Mouse (Mus musculus): Measurements from ENCODE around the gene Zdhhc14.
"Not testable (repeated sequence)": the region's sequence is repeated elsewhere in the genome, so short reads cannot be mapped to it uniquely, and the experiment has no call there.

The Zdhhc14 gene

DNA sequence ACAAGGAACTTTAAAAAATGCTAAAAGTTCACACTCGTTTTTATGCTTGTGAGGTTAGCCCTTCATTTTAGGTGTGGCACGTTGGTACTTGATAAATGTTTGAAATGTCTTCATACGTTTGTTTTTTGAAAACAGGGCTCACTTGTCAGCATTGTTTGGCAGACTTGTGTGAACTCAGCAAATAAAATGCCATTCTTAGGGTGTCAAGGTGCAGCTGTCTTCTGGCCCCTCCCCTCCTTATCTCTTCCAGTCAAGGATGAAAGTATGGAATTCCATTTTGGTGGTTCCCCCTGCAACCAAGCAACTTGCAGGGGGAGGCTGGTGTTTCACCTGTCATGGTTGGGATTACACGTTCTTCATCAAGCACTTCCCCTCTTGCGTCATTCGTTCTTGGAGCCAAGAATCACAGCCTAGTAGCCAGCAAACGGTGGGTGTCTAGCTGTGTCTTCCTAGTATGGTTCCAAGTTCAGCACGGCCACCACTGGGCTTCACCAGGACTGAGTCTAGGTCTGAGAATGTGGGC lies 108.2 kb downstream of the Zdhhc14 start:
- no peak for DNase-seq (ENCODE audit: low spot score in 2 of 2)

DNA sequence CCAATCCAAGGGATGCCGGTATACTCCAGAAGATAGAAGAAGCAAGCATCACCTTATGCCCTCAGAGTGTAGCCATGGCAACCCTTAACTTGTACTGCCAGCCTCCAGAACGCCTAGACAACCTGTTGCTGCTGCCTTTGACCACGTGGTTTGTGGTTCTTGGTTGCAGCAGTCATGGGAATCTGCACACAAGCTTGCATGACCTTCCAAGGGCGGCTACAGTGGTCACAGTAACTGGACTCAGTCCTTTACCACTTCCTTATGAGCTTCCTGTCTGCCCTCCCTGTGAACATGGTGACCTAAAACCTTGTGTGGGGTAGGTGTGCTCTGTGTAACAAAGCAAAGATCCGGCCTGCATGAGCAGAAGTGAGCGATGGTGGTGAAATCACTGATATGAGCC lies 109.6 kb downstream of the Zdhhc14 start:
- no peak for DNase-seq (ENCODE audit: low spot score in 2 of 2)

DNA sequence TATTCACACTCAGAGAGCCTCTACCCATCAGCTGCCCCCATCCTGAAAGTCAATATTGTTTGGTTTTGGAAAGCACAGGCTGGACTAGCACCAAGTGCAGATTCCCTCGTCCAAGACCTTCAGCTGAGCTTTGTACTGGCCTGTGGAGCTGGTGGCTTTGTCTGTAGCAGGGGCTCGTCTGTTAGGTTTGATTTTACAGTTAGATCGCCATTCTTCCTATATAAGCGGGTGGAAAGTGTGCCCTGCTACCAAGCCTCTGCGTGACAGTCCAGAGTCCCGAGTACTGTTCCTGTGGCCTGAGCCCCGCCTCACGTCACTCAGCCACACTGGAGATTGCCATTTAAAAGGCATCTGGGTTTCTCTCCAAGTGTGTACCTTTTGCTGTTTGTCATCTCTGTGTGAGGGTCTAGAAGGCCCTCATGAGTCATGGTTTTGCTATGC lies 113.8 kb downstream of the Zdhhc14 start:
- DNase-seq (ENCODE audit: low spot score in 2 of 2): no peak

DNA sequence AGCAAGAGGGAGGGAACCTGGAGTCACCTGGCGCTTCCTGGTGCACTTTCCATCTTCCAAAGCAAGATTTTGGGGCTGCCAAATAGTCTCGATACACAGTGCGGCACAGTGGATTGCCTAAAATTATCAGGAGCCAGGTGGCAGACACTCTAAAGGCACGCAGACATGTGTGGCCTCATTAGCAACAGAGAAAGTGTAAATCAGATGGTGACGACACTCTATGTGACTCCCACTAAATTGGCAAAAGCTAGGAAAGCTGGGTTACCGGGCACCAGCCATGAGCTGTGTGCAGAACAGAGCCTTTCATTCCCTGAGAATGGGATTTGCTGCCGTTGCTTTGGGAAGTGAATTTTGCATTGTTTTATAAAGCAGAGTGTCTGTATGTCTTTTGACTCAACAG lies 115.0 kb downstream of the Zdhhc14 start:
- no peak for DNase-seq (ENCODE audit: low spot score in 2 of 2)

DNA sequence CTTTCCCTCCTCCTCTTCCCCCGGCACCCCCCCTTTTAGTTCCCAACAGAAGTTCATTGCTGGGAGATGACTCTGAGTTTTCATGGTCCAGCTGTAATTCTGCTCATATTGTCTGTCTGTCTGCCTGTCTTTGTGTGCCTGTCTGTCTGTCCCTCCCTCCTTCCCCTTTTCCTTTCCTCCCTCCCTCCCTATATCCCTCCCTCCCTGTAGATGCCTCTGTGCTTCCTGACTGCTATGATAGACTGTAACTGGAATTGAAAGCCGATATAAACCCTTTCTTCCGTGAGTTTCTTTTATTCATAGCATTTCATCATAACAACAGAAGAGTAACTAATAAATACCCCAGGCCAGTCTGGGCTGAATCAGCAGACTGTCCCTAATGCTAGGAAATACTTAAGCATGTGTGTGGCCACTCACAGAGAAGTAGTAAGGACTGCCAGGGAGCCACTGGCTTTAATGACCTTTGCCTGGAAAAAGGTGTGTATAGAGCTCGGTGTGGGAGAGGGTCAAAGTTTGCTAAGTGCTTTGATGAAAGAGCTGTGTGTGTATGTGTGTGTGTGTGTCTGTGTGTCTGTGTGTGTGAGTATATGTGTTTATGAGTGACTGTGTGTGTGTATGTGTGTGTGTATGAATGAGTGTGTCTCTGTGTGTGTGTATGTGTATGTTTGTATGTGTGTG lies 117.7 kb downstream of the Zdhhc14 start:
- no peak for DNase-seq (ENCODE audit: low spot score in 2 of 2)

DNA sequence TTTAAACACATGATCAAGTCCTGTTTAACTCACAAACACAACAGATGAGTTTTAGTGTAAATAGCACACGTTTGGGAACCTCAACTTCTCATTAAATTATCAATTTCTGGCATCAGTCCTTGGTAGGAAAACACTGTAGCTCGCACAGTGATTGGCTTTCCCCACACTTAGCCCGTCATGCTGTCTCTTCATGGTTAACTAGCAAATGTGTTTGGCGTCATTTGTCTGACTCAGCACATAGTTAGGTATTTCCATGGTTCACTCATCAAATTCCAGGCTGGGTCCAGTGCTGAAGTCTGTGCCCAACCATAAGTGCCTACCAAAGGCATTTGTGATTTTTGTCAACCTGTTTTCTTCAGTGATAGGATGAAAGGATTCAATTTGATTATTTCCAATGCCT lies 119.9 kb downstream of the Zdhhc14 start:
- DNase-seq (ENCODE audit: low spot score in 2 of 2): no peak

DNA sequence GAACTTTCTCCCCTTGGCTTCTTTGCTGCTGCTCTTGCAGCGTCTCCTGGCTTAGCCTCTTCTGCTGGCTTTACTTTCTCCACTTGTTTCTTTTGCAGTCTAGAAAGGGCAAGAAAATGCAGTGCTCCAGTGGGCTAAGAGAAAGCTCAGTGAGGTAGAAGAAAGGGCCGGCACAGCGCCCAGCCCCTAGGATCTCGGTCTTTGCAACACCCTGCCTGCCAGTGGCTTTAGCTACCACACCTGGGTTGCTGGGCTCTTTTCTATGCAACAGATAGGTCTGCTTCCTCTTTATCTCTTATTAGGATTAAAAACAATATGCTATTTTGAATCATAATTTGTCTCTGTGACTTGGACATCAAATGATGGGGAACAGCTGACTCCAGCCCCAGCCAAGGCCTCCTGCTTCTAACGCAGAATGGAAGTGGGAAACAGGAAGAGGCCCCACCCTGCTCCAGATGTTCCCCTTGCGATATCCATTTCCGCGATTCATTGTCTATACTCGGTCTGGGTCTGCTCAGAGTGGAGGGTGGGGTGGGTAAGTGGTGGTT lies 122.5 kb downstream of the Zdhhc14 start:
- DNase-seq (ENCODE audit: low spot score in 2 of 2): no peak

DNA sequence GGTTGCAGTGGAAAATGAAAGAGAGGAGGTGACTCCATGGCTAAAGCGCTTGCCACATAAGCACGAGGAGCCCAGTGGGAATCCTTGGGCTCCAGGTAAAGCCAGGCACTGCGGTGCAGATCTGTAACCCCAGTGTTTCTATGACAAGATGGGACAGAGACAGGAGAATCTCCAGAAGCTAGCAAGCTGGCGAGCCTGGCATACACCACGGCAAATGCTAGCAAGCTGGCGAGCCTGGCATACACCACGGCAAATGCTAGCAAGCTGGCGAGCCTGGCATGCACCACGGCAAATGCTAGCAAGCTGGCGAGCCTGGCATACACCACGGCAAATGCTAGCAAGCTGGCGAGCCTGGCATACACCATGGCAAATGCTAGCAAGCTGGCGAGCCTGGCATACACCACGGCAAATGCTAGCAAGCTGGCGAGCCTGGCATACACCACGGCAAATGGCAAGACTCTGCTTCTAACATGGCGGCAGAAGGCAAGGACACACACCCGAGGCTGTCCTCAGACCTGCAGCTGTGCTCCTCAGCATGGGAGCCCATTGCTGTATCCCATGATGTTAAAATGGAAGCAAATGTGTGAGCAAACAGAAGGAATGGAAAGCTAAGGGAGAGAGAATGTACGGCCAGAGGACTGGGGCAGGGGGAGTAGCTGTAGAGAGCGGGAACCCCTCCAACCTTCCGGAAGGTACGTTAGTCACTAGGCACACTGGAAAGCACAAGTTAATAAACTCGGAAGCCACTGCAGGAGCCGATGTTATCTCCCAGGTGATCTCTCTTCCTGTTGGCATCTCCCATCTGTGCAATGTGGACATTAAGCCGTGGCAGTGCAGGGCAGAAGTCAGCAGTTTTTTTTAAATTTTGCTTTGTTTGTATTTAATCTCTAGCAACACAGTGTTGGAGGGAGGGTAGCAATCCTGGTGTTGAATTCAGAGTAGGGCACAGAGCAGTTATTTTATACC lies 129.6 kb downstream of the Zdhhc14 start:
- DNase-seq (ENCODE audit: low spot score in 2 of 2): no peak

DNA sequence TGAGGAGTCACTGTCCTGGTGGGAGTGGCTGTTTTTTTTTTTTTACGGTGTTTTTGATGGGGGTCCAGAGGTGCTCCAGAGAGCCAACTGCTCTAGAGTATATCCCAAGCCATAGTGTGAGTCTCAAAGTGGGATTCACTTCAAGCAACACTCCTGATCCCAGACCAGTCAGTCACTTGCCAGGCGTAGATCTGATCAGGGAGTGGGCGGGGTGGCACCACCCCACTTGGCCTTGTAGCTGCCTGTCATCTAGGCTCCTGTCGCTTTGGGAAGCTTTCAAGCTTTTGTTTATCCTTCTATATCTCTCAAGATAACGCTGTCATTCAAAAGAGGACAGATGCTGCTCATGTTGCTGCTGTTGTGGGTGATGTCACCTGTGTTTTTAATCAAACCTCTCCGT lies 130.4 kb downstream of the Zdhhc14 start:
- no peak for DNase-seq (ENCODE audit: low spot score in 2 of 2)

DNA sequence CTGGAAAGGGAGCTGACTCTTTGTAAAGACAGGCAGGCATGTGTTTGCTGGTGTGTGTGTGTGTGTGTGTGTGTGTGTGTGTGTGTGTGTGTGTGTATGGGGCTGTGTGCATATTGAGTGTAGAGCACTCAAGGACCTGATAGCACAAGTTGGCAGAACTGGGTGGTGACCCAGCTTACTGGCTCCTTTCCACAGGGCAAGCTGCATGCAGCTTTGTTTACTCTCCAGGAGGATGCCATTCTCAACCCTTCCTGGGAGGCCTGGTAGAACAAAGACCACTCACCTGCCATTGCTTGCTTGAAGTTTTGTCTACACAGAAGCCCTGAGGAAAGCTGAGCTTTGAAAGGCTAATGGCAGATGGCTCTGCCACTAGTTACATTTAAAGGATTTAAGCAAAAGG lies 130.8 kb downstream of the Zdhhc14 start:
- DNase-seq (ENCODE audit: low spot score in 2 of 2): no peak

DNA sequence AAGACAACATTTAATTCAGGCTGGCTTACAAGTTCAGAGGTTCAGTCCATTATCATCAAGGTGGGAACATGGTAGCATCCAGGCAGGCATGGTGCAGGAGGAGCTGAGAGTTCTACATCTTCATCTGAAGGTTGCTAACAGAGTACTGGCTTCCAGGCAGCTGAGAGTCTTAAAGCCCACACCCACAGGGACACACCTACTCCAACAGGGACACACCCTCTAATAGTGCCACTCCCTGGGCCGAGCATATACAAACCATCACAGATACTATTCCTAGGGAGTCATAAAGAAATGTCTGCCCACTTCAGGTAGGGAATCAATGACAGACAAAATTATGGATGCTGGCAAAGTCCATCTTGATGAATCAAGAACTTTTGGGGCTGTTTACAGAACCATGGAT lies 132.5 kb downstream of the Zdhhc14 start:
- DNase-seq (ENCODE audit: low spot score in 2 of 2): not testable (repeated sequence)

DNA sequence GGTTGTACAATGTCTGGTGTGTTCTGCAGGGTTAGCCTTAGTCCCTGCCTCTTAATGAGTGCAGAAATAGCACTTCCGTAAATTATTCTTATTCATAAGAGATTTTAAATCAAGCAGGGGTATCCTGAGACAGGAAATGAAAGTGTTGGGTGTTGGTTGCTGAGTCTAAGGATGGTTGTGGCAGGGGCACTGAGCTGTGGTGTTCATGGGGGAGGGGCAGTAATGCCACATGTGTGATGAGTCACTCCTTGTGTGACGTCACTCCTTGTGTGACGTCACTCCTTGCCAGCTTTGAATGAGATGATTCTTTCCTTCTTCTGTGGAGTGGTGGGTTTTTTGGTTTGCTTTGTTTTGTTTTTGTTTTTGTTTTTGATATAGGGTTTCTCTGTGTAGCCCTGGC lies 134.0 kb downstream of the Zdhhc14 start:
- DNase-seq (ENCODE audit: low spot score in 2 of 2): no peak

DNA sequence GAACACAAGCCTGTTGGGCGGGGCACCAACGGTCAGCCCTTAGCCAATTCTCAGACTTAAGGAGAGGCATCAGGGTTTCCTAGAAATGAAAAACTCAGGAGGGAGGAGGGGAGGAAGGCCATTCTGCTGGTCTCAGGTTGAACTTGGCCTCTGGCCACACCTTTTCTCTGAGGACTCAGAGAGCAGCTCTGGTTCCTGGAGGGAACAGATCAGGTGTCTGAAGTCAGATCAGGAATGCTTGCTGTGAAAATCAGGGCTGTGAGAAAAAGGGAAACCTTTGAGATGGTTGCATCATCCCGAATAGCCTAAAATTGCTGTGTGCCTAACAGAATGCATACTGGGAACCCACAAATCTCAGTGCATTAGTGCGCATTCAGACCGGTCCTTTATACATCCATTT lies 135.3 kb downstream of the Zdhhc14 start:
- no peak for DNase-seq (ENCODE audit: low spot score in 2 of 2)

DNA sequence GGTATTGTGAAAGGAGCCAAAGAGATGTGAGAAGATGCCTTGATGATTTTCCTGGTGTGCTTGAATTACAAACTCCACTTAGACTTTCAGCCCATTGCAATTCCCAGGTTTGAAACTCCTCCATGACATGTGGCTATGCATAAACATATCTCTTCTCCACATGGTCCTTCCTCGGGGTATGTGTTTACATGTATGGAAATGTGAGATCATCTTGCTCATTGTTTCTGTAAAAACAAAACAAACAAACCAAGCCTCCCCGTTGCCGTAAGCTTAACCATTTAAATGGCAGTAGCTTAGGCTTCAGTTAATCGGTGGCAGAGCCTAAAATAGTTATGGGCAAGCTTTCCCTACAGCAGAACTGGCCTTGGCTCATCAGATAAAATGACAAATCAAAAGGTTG lies 137.3 kb downstream of the Zdhhc14 start:
- DNase-seq (ENCODE audit: low spot score in 2 of 2): no peak

DNA sequence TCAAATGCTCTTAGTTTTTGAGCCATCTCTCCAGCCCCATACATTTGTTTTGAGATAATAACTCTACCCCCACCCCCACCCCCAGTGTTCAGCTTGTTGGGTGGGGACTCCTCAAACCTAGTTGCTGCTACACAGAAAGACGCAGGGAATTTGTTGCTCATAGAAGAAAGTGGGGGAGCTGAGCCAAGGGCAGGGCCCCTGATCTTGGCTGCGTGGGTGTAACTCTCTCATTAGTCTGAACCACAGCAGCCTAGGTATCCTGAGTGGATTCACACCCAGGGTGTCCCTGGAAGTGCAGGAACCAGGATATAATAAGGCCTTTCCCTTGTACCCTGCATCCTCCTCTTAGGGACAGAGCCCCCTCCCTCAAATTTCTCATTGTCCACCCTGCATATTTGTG lies 142.9 kb downstream of the Zdhhc14 start:
- DNase-seq (ENCODE audit: low spot score in 2 of 2): no peak

DNA sequence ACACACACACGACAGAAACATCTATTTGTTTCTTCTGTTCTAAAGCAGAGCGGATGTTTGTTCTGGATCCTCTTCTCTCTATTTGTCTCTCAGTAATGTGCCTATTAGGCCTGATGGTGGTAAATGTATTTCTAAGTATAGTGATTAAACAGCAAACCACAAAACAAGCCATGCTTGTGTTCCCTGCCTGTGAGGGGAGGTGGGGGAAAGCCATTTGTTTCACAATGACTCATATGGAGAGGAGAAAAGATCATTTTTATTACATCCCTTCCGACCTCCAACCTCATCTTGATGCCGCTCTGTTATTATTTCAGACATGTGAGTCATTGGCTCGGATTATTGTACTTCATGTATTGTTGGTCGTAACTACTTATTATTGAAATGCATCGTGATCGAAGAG lies 149.1 kb downstream of the Zdhhc14 start:
- no peak for DNase-seq (ENCODE audit: low spot score in 2 of 2)

DNA sequence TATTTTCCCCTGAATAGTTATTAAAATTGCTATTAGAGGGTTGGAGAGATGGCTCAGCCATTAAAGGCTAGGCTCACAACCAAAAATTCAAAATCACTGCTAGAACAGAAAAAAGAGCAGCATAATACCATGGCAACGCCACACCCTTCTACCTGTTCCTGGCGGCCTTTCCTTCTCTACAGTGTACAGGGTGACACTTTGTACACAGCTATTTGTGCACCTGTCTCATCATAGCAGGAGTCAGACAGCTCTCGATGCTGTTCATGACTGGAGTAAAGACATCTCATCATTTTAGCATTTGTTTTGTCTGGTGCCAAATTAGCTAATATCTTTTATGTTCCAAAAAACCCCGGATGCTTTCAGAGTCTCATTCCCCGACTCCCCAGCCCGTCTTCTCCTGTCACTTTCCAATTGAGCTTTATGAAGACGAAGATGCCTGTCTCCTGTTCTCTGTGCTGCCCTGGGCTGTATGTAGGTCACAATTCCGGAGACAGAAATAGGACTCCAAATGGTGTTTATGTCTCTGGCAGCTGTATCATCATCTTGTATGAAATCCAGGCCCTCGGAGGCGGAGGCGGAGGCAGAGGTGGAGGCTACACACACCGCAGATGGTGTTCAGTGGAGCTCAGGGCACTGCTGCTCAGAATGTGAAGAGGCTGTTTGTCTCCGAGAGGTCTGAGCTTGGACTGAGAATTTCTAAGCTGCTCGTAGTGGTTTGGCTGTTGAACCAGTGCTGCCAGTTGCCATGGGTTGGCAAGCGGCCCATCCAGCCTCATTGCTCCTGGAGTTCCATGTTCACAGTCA lies 150.8 kb downstream of the Zdhhc14 start:
- DNase-seq (ENCODE audit: low spot score in 2 of 2): no peak

DNA sequence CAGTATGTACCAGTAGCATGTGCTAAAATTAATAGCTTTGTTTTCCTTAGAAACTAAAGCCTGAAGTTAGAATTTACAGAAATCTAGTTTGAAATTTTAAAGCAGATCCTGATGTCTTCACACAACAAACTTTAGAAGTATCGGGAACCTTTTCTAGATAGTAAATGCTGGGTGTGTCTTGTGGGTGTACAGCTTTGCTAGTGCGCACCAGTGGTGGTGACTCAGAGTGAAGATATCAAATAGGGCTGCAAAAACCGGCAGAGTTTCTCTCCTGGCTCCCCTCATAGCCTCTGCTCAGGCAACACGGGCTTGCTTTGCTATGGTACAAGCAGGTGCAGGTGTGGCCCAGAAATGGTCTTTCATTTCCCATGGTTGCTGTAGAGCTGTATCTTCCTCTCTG lies 157.8 kb downstream of the Zdhhc14 start:
- no peak for DNase-seq (ENCODE audit: low spot score in 2 of 2)

DNA sequence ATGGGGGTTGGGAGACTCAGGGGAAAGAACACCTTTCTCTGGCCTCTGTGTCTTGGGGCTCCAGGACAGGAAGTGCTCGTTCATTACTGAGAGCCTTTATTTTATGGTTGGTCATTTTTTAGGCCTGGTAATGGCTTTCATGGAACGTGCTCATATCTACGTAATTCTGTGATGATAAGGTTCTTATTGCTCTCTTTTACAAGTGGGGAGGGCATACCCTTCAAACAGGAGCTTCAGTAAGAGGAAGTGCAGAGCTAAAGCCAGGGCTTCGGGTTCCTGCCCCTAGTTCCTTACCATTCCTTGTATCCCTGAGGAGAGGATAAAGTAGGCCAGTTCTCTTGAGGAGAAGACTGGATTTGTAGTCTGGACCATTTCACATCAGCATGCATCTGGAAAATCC lies 158.3 kb downstream of the Zdhhc14 start:
- DNase-seq (ENCODE audit: low spot score in 2 of 2): no peak

DNA sequence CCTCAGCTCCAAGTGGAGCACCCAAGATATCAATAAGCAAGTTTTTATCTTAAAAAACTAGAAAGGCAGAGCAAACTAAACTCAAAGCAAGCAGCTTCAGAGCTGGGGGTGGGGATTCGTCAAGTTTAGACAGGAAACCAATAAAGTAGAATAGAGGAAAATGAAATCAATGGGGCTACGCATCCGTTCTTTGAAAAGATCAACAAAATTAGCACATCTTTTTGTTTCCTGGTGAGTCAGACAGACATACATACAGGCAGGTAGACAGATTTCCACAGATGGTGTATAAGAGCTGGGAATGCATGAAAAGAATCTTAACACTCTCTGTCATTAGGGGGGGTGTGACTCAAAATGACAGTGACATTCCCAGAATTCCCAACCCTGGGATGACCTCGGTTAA lies 159.2 kb downstream of the Zdhhc14 start:
- no peak for DNase-seq (ENCODE audit: low spot score in 2 of 2)

DNA sequence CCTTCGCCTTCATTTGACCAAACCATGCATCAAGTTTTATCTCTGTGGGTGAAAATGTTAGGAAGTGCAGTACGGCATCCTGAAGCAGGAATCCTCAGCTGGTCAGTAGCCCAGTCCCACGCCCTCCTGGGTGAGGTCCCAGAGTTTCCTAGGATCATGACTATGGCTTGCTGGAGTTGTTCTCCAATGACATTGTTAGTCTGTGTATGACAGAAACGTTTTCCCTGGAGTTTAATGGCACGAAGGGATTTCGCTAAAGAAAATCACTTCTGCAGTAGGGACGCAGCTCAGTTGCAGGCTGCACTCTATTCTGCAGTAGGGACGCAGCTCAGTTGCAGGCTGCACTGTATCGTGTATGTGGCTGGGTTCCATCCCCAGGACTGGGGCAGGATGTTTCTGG lies 161.6 kb downstream of the Zdhhc14 start:
- no peak for DNase-seq (ENCODE audit: low spot score in 2 of 2)

DNA sequence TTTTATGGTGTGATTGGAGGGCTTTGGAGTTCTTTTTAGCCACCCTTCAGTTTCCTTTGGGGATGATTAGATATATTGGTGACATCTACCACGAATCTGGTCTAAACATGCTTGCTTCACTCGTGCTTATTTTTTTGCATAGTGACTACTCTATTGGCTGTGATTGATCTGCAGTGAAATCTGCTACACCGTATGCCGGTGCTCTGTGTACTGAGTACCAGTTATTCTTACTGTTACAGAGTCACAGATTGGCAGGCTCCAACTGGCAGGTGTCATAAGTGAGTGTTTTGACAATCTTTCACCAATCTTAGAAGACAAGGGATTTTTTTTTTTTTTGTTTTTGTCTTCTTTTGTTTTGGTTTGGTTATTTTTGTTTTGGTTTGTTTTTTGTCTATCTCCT lies 163.2 kb downstream of the Zdhhc14 start:
- DNase-seq (ENCODE audit: low spot score in 2 of 2): no peak
